Mouse (Mus musculus): ENCODE data around the gene Cacna1d. TPM values are rescaled to one million over a fixed set of nuclear protein-coding genes. Genes with fewer than 3 reads are reported as not detected.
A peak's percentile ranks its signal among the peaks of the same experiment; 100 is the strongest.

Gene Cacna1d
- total RNA-seq, 2 experiments from 2014 or later = 32.7 to 32.9 TPM

- no peak for DNase-seq (ENCODE audit: low spot score in 2 of 2)
Measured at GRCm38 (mm10) chr14:30378306-30378705, 112.9 kb downstream of the Cacna1d start.

GRCm38 (mm10) chr14:30372878-30373277, 118.4 kb downstream of the Cacna1d start:
- no peak for DNase-seq (ENCODE audit: low spot score in 2 of 2)

- no peak for DNase-seq (ENCODE audit: low spot score in 2 of 2)
Measured at GRCm38 (mm10) chr14:30371070-30371469, 120.2 kb downstream of the Cacna1d start.

- DNase-seq (ENCODE audit: low spot score in 2 of 2) = no peak
Measured at GRCm38 (mm10) chr14:30367074-30367473, 124.2 kb downstream of the Cacna1d start.

- DNase-seq (ENCODE audit: low spot score in 2 of 2) = no peak
Measured at GRCm38 (mm10) chr14:30365866-30366265, 125.4 kb downstream of the Cacna1d start.

- no peak for DNase-seq (ENCODE audit: low spot score in 2 of 2)
Measured at GRCm38 (mm10) chr14:30363487-30364167, 127.6 kb downstream of the Cacna1d start.

GRCm38 (mm10) chr14:30362370-30362769, 128.9 kb downstream of the Cacna1d start:
- no peak for DNase-seq (ENCODE audit: low spot score in 2 of 2)

- DNase-seq (ENCODE audit: low spot score in 2 of 2) = no peak
Measured at GRCm38 (mm10) chr14:30360478-30360877, 130.8 kb downstream of the Cacna1d start.

GRCm38 (mm10) chr14:30360004-30360403, 131.3 kb downstream of the Cacna1d start:
- no peak for DNase-seq (ENCODE audit: low spot score in 2 of 2)

GRCm38 (mm10) chr14:30358028-30358427, 133.2 kb downstream of the Cacna1d start:
- DNase-seq (ENCODE audit: low spot score in 2 of 2) = no peak

- no peak for DNase-seq (ENCODE audit: low spot score in 2 of 2)
Measured at GRCm38 (mm10) chr14:30356456-30356855, 134.8 kb downstream of the Cacna1d start.

- no peak for DNase-seq (ENCODE audit: low spot score in 2 of 2)
Measured at GRCm38 (mm10) chr14:30354761-30355160, 136.5 kb downstream of the Cacna1d start.

- DNase-seq (ENCODE audit: low spot score in 2 of 2) = no peak
Measured at GRCm38 (mm10) chr14:30354127-30354463, 137.2 kb downstream of the Cacna1d start.

GRCm38 (mm10) chr14:30353291-30354126, 137.7 kb downstream of the Cacna1d start:
- peak in 1 of 2 experiments; percentile 9 for DNase-seq (ENCODE audit: low spot score in 2 of 2)

- DNase-seq (ENCODE audit: low spot score in 2 of 2) = no peak
Measured at GRCm38 (mm10) chr14:30352951-30353270, 138.3 kb downstream of the Cacna1d start.

GRCm38 (mm10) chr14:30352061-30352950, 138.9 kb downstream of the Cacna1d start:
- no peak for DNase-seq (ENCODE audit: low spot score in 2 of 2)

GRCm38 (mm10) chr14:30350285-30350684, 141.0 kb downstream of the Cacna1d start:
- no peak for DNase-seq (ENCODE audit: low spot score in 2 of 2)

- no peak for DNase-seq (ENCODE audit: low spot score in 2 of 2)
Measured at GRCm38 (mm10) chr14:30344948-30345865, 146.0 kb downstream of the Cacna1d start.

- DNase-seq (ENCODE audit: low spot score in 2 of 2) = no peak
Measured at GRCm38 (mm10) chr14:30343740-30344139, 147.5 kb downstream of the Cacna1d start.

GRCm38 (mm10) chr14:30341825-30342590, 149.2 kb downstream of the Cacna1d start:
- no peak for DNase-seq (ENCODE audit: low spot score in 2 of 2)
